Mouse (Mus musculus) NIH3T3 (cell line): ENCODE results near the gene Atp6v1a.

ENCODE experiments used
- DNase-seq: peaks from one replicate; pipeline ENCODE4 v3.0.0-alpha.2; 2012; ENCODE audit warnings: low read depth

Gene Atp6v1a

DNA sequence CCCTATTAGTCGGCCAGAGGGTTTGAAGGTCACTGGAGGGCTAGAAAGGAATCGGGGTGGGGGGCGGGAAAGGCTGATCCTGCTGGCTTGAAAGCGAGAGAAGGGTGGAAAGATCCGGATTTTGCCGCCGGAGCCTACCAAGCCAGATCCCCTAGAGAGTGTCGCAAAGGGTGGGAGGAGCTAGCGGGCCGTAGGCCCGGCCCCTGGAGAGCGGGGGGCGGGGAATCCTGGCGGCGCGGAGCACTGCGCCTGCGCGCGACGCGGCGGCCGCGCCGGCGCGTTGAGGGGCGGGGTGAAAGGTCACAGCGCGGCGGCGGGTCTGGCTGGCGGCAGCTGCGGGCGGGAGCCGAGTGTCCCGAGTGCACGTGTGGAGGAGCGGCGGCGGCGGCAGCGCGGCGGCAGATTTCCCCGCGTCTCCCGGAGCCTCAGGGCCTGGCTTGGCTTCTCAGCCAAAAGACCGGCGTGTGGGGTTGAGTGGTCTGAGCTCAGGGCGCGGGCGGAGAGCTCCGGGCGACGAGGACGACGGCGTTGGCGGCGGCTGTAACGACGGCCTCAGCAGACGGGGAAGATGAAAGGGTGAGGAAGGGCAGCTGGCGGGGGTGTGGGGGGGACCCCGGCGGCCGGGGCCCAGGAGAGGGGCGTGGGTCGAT is at the start of gene Atp6v1a, which contains the start of gene Naa50:
TSS of gene Atp6v1a (minus strand) at position 170 of the 650 bp plus-strand sequence.
TSS of gene Naa50 (plus strand) at position 295 of the 650 bp plus-strand sequence.
- peak; percentile 94 for DNase-seq

DNA sequence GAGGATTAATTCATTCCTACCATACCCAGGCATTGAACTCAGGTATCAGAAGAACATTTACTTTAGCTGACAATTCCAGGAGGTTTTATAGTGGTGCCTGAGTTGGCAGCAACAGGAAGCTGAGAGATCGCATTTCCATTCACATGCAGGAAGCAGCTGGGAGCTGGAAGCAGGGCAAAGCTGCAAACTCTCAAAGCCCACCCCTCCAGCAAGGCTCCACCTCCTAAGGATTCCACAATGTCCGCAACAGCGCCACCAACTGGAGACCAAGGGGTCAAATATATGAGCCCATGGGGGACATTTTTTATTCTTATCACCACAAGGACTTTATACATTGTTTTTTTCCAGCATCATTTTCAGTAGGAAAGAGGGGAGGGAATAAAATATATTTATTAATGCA is 49.3 kb upstream of the Atp6v1a start:
- no peak for DNase-seq

DNA sequence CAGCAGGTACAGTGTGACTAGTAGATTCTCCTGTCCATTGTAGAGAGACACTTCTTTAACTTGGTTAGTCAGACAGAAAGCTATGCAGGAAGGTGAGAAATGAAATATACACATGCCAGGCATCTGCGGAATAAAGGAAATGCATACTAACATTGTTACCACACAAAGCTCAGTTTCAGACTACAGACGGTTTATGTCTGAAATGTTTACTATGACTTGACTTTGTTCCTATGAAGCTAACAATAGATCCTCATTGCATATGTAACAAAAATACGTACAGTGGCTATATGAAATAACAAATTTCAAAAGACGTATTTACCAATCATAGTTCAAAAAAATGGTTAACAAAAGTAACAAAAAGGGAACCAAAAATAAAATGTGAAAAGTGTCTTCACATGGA is 47.7 kb upstream of the Atp6v1a start:
- DNase-seq, result no peak

DNA sequence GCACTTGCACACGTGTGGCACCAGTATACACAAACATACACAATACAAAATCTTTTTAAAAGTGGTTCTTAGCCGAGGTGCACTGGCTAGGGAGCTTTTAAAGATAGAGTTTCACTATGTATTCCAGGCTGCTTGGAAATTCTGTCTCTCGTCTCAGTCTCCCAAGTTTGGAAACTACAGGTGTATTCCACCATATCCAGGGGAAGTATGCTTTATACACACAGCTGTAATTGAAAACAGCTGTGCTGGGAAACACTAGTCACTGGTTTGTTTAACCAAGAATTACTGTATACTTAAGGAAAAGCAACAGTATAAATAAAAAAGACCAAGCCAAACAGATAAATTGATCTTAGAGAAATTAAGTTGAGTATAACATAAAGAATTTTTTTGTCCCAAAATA is 45.3 kb upstream of the Atp6v1a start:
- peak; percentile 24 for DNase-seq

DNA sequence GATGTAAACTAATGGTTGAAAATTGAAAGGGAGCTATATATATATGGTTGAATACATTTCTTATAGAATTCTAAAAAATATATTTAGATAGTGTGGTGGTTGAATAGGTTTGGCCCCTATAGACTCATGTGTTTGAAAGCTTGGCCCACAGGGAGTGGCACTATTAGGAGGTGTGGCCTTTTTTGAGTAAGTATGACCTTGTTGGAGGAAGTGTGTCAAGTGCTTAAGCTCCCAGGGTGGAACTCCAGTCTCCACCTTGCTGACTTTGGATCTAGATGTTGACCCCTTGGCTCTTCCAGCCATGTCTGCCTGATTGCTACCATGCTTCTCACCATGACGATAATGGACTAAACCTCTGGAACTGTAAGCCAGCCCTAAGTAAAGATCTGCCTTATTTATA is 43.1 kb upstream of the Atp6v1a start:
- DNase-seq, result no peak

DNA sequence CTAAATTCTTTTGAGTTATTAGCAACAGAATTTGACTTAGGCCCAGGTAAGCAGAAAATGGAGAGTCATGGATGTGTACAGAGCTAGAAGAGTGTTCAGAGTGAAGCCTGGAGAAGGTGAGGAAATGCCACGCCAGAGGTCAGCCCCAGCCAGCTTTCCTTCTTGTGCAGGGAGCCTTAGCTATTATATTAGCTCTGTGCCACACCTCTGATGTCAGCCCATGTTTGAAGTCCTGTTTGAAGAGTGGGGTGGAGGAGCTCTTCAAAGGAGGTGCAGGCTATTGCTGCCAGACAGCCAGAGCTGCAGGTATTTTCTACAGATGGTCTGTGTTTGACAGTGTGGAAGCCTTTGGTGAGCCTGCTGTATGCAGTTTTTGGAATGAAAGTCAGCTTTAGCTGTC is 39.0 kb upstream of the Atp6v1a start:
- DNase-seq, result no peak

DNA sequence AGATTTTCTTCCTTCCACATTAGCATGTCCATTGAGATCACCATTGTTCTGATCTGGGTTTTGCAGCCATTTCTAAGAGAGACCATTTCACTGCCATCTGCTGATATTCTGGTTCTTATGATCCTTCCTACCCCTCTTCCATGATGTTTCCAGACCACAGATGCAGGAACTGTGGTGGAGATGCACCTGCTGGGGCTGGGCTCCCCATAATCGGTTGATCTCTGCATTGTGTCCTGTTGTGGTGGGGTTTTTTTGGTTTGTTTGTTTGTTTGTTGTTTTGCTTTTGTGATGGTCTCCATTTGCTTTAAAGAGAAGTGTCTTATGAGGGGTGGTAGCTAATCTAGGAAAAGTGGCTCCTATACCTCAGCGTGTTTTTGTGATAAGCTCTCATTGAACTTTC is 37.0 kb upstream of the Atp6v1a start:
- DNase-seq, result no peak

DNA sequence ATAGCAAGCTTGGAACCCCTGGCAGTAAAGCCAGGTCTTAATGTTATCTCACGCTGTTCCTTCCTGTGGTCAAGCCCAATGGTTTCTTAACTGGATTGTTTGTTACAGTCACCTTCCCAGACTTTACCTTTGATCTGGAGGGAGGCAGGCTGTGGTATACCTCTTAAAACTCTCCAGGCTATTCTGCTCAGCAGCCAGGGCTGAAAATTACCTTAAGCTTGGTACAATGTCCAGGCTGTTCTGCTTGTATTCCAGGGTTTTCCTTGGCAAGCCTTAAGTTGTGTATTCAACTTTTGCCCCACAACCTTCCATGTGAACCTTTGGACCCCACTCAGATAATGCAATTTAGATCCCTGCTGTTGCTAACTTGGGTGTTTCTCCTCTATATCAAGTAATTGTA is 35.5 kb upstream of the Atp6v1a start:
- no peak for DNase-seq

DNA sequence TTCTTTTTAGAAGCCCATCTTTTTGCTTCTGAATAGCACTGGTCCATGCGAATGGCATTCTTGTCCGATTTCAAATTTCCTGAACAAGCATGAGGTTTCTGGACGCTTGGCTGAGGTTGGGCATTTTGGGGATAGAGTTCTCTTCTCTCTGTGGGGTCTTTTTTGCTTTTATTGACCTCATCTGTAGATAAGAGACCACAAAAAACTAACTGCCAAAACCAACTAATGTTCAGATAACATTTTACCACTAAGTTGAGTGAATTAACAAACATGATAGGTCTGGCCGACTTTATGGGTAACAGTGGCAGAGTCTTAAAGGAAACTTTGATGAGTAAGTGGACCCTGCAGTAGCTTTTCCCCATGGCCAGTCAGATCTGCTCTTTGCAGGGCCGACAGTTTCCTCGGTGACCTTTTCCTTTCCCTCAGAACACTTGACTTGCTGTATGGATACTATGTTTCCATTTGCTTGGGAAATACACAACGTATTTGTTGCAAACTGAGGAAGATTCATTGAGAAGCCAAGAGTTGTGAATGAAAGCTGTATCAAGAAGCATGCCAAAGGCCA is 34.5 kb upstream of the Atp6v1a start:
- DNase-seq, result peak; percentile 20

DNA sequence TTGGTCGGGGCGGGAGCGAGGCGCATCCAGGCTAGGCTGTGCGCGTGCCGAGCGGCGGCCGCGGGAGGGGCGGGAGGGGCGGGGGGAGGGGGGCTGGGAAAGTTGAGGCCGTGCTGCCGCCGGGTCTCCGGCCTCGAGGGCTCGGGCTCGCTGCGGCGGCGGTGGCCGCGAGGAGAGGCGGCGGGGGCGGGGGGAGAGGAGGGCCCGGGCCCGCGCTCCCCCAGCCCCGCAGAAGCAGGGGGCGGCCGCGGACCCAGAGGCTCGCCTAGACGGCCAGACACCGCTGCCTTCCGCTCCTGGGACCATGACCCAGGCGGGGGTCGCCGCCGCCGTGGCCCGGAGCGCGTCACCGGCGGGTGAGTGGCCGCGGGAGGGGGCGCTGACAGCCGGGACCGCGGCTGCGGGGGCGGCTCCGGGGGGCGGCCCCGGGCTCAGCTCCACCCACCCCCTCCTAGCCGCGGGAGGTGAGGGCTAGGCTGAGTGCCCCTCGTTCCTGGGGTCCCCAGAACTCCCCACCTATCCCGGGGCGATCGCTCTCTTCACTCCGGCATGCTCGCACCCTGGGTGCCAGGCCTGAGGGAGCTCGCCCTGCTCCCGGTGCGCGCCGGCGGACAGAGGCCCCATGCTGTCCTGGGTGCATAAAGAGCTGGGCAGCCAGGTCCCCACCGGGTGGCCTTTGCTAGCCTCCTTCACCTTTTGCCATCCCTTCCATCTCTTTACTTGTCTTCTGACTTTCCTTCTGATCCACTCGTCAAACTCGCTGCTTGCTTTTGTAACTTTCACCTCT is 33.8 kb upstream of the Atp6v1a start, which contains the start of gene Usf3:
TSS of gene Usf3 (plus strand) at position 92 of the 787 bp plus-strand sequence.
- DNase-seq, result peak; percentile 46

DNA sequence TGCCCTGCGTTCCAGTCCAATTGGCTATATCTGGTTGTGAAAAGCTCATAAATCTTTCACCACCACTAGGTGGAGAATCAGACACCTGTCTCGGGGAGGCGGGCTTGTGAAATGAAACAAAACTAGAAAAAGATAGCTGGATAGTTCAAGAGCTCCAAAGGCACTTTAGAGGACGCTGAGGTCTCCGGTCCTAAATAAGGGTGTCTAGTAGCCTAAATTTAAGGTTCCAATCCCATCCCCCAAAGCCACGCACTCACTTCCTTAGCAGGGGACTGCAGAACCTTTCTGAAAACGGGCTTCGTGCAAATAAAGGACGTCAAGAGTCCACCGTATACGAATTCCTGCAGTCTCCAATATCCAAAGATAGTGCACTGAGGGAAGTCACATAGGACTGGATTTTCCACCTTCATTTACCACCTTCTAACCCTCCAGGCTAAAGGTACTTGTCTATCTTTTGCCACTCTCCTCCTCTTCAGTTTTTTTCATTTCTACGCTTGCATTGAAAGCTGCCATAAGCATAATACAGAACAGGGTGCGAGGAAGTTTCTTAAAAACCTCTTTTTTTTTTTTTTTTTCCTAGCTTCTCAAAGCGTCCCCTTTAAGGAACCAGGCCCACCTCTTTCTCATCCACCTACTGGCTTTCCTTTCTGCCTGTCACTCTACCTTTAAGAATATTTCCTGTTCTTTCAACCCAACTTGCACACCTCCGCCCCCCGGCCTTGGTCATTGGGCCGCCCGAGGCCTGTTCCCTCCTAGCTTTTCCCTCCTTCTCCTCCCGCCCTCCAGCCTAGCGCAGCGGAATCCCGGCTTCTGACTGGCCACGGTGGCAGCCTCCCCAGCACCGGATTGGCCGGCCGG is 33.0 kb upstream of the Atp6v1a start:
- DNase-seq, result peak; percentile 97

DNA sequence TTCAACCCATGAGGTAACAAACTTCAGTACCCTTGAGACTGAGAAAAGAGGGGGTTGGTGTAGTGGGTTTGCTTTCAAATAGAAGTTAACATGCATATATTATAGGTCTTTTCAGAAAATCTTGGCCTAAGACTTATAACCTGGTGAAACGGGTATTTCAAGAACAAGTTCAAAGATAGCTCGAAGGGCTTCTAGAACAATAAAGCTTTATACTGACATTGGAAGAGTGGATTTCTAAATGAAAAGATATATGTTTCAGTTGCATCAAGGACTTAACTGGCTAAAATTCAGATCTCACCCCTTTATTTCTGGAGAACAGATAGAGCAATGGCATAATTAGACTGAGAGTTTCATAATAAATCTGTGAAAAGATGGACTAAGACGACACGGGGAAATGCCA is 29.5 kb upstream of the Atp6v1a start:
- DNase-seq, result no peak

DNA sequence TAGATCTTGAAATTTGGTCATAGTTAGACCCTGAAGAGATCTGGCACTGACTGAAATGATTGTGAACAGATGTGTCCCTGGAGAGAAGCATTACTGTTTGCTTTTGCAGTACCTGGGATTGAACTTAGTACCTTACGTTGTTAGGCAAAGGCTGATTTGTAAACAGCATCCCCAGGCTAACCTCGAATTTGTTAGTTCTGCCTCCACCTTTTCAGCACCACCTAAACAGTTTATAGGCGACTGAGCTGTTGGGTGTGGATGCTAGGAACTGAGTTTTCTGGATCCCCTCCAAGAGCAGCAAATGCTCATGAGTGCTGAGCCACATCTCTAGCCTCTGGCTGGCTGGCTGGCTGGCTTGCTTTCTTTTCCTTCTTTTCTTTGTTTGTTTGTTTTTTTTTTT is 25.7 kb upstream of the Atp6v1a start:
- DNase-seq, result peak; percentile 57

DNA sequence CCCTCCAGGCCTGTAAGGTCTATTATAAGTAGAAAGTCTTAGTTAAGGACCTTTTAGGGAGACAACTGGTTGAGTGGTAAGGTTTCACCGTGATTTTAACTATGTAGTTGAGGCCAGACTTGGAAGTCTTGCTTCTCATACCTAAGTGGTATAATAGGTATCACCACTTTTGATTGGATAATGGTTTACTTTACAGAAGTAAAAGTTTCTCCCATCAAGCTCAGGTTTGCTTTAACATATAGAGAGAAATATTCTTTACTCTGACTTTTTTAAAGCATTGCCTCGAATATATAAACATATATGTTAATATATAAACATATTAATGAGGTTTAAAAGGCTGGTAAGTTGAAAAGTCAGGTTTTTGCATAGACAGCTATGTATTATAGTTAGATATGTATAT is 24.3 kb upstream of the Atp6v1a start:
- DNase-seq, result no peak

DNA sequence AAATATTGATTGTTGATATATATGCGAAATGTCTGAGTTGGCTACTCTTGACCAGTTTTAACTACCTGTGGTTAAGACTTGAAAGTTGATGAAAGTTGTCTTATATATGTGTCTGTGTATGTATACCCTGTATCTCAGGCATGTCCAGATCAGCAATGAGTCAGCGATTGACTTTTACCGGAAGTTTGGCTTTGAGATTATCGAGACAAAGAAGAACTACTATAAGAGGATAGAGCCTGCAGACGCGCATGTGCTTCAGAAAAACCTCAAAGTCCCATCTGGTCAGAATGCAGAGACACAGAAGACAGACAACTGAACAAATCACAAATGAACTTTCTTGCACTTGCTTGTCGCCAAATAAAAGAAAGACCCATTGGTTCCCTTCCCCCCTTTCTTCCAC is 19.8 kb upstream of the Atp6v1a start:
- no peak for DNase-seq

DNA sequence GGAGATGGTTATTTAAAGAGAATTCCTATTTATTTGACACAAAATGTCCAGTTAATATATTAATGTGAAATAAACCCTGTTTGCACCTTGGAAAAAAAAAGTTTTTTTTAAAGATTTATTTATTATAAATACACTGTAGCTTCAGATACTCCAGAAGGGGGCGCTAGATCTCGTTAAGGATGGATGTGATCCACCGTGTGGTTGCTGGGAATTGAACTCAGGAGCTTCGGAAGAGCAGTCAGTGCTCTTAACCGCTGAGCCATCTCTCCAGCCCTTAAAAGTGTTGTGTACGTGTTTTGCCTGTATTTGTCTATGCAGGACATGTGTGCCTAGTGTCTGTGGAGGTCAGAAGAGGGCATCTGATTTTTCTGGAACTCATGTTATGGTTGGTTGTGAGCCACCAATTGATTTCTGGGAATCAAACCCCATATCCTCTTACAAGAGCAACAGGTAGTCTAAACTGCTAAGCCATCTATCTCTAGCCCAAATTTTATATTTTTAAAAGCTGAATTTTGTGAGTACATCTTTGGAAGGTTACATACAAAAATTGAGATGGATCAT is 15.1 kb upstream of the Atp6v1a start:
- DNase-seq, result no peak

DNA sequence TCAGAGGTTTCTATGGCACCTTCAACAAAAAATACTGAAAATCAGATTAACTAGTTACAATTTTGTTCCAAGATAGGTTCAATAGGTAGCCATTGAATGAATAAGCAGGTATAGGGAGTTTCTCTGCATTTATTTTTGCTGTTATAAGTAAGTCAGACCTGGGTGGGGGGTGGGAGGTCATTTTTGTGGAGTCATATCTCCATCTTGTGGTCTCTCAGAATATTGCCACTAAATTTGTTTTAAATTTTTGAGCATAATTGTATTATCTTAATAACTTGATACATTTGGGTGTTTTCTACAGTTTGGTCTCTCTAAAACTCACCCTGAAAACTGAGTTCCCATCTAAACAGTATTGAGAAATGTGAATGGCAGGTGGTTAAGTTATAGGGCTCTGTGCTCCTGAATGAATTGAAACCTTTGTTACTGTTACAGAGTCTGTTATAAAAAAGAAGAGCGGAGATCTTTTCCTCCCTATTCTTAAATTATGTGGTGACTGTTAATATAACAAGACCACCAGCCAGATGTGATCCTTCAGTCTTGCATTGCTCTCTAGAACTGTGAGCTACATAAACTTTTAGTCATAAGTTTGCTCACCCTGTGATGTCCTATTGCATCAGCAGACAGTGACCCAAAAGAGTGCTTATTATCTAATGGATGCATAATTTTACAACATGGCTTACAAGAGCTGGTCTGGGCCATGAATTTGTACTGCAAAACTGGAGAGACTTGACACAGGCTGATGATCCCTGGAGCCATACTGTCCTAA is 9.7 kb upstream of the Atp6v1a start:
- DNase-seq, result peak; percentile 44

DNA sequence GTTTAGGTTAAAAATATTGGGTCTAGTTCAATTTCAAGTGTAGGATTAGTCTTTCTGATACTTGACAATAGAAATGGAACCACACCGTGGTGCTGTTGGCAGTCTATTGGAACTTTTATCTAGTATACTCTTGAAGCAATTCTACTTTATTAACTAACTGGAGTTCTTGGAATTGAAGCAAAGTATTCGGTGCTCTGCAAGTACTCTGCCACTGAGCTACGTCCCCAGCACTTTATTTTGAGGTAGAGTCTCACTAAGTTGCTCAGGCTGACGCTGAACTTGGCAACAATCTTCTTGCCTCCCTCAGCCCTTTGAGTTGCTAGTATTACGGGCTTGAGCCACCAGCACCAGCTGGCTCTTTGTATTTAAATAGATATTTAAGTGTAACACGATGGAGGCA is 2.0 kb upstream of the Atp6v1a start:
- peak; percentile 42 for DNase-seq

DNA sequence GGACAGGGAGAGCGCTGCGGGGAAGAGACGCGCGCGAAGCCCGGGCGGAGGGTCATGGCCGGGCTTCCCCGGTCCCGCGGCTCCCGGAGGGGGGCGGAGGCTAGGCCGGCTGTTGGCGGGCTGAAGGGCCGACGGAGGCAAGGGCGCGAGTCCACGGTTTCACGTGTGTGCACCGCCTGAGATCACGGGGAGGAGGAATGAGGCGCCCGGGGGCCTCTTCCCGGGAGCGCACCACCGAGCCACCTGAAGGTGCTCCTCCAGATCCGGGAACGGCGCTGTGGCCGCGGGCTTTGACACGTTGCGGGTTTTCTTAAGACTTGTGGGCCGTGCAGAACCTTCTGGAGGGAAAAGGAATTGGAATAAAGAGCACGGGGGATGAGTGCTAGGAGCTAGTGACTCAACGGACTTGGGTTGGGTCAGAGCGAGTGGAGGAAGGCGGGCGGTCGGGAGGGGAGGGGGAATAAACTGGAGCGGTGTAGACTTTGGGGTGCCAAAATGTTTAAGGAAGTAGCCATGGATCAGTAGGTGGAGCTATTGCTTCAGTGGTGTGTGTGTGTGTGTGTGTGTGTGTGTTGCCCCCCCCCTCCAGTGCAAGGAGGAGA is 782 bp upstream of the Atp6v1a start:
- DNase-seq, result peak; percentile 89

DNA sequence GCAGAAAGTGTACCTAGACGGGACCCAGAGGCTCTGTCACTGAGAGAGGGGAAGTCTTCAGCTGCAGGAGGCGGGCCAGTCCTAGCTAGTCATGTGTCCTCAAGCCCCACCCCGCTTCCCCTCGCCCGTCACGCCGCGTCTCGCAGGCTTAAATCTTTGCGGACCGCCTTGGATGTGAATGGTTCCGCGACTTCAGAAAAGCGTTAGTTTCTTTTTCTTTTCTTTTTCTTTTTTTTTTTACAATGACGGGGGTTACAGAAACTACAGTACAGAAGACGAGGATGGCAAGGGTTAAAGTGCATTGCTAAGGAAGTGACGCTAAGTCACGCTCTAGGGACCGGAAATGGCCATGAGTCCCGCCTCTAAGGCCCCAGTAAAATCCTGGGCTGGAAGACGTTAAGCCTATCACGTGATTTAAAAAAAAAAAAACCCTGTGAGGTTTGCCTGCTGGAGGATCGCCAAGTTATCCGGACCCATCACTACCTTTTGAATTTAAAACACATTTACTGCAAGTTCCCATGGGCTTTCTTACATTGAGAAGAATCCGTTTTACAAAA is 448 bp downstream of the Atp6v1a start:
- DNase-seq, result peak; percentile 92
